Mouse (Mus musculus) limb, embryonic 13.5 days (tissue): ENCODE measurements around the gene Smok2b. TPM values are rescaled to one million over a fixed set of nuclear protein-coding genes. Genes with fewer than 3 reads are reported as not detected.

Experiments
- polyA plus RNA-seq: library from polyadenylated mRNA; unstranded; fragments of >200 nt; fragmentation: Nextera tagmentation; extraction: Ambion mirVana; gene quantifications from 2 replicates; pipeline ENCODE4 v1.2.1, GENCODE M21; 2015

Smok2b gene
- polyA plus RNA-seq, 1 experiment from 2014 or later, result not detected

Other genes starting within 250 kb of the Smok2b start
- gene Wtap, start 236.1 kb upstream of the Smok2b start, polyA plus RNA-seq, result 173 and 180 TPM in 2 replicates
- 85.1 and 93.4 TPM in 2 replicates for gene Sod2, start 223.4 kb upstream of the Smok2b start, polyA plus RNA-seq
- gene Gpr31b, start 178.0 kb upstream of the Smok2b start, polyA plus RNA-seq, result not detected in 2 replicates
- 0.17 TPM in 1 of 2 replicates, not detected in the other for gene Tcp10b, start 169.2 kb upstream of the Smok2b start, polyA plus RNA-seq
- 0.09 TPM in 1 of 2 replicates, not detected in the other for gene Unc93a, start 98.4 kb upstream of the Smok2b start, polyA plus RNA-seq
- gene Smok2a, start 9.1 kb upstream of the Smok2b start, polyA plus RNA-seq, result not detected in 2 replicates
- gene Tcp10c, start 124.3 kb downstream of the Smok2b start, polyA plus RNA-seq, result not detected in 2 replicates